Mouse (Mus musculus): ENCODE results near the gene Csf1.

GRCm38 (mm10) chr3:107757365-107758129 is 2.7 kb downstream of the Csf1 start:
- TF ChIP-seq TAL1 (IDR thresholded peaks at IDR 0.05; ENCODE audit: low read length) (no peak), GATA1 (IDR thresholded peaks at IDR 0.05; ENCODE audit: low read length) (no peak)

All from erythroblast, embryonic 14.5 days (primary cell).